Mouse (Mus musculus): ENCODE measurements around the gene Capn5. TPM values are rescaled to one million over a fixed set of nuclear protein-coding genes. Genes with fewer than 3 reads are reported as not detected.

Gene Capn5
- polyA plus RNA-seq, 1 experiment from 2014 or later: 18.7 TPM

DNA sequence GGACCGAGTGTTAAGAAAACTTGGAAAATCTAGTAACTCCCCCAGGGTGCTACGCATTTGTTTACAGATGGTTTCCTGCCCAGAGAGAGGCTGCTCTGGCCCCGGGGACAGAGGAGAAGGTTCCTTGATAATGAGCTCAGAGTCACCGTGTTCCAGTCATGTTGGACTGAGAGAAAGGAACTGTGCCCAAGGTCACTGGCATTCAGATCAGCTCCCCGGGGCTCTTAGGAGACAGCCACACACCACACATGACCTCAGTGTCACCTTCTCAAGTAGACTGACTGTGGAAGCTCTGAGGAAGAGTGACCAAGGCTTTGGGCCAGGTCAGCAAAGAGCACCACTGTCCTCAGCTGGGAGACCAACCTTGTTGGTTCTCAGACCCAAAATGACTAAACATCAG, 53.4 kb downstream of the Capn5 start:
- Histone ChIP-seq H3K4me1 (replicated peaks; ENCODE audit: control insufficient read depth, insufficient read depth, low read length) (peaks cover 6% of the 10 kb centered on the region; the same call in 1 of the 2 replicates), H3K27ac (ENCODE audit: low read length) (no peak overlapping the region), H3K36me3 (ENCODE audit: control insufficient read depth, insufficient read depth) (0 out of 2 replicates have a peak, but pooled peaks cover 5% of the 10 kb centered on the region), H3K27me3 (replicated peaks; ENCODE audit: control insufficient read depth, insufficient read depth, low read length) (no peaks in the 10 kb centered on the region), H3K9me3 (ENCODE audit: control insufficient read depth, low read length) (no peaks in the 10 kb centered on the region), H3K9ac (replicated peaks; ENCODE audit: low read depth, low read length) (no peak overlapping the region), H3K4me2 (ENCODE audit: low read length) (no peak overlapping the region), H3K4me3 (replicated peaks; ENCODE audit: low read length) (no peak overlapping the region)
- no peak for ATAC-seq
- 75% methylated on average over 5 of the region's 5 CpGs for WGBS

DNA sequence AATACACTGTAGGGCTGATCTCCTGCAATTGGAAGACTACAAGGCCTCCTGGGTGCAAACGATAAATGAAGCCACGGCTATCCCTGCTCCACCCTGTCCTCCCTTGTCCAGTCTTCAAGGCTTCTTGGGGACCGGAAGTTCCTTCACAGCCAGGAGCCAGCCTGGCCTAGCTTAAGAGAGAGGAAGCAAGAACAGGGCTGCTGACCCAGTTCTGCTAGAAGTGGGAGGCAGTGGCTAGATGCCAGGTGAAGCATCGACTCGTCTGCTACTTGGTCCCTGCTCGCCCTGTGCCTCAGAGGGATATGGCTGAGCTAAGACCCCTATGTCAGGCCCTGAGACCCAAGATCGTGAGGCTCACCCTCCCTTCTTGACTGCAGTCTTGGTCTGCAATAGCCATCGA, 56.4 kb downstream of the Capn5 start:
- Histone ChIP-seq H3K9ac (replicated peaks; ENCODE audit: low read depth, low read length) (no peak overlapping the region), H3K36me3 (ENCODE audit: control insufficient read depth, insufficient read depth) (no peaks in the 10 kb centered on the region), H3K27me3 (replicated peaks; ENCODE audit: control insufficient read depth, insufficient read depth, low read length) (no peaks in the 10 kb centered on the region), H3K4me1 (replicated peaks; ENCODE audit: control insufficient read depth, insufficient read depth, low read length) (peaks cover 9% of the 10 kb centered on the region; the same call in 1 of the 2 replicates), H3K4me3 (replicated peaks; ENCODE audit: low read length) (no peak overlapping the region), H3K4me2 (ENCODE audit: low read length) (no peak overlapping the region), H3K9me3 (ENCODE audit: control insufficient read depth, low read length) (no peaks in the 10 kb centered on the region), H3K27ac (ENCODE audit: low read length) (no peak overlapping the region)
- WGBS: 82% methylated on average over 8 of the region's 8 CpGs
- ATAC-seq: no peak

DNA sequence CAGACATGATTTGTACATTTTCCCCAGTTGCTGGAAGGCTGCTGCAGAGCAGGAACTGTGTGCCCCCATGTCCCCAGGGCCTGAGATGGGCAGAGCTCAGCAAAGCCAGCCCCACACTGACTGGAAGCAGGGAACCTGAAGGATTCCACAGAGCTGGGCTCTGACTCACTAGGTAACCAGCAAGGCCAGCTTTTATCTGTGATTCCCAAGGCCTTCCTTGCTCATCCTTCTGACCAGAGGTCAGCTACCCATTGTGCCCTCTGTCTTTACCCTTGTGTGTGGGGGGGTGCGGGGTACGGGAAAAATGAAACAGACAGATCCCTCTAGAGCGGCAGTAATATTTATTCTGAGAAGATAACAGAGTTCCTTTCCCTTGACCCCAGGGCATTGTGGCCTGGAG, 56.8 kb downstream of the Capn5 start:
- H3K4me3 ChIP-seq (replicated peaks; ENCODE audit: low read length): no peak overlapping the region
- H3K27me3 ChIP-seq (replicated peaks; ENCODE audit: control insufficient read depth, insufficient read depth, low read length): no peaks in the 10 kb centered on the region
- no peak overlapping the region for H3K27ac ChIP-seq (ENCODE audit: low read length)
- peaks cover 9% of the 10 kb centered on the region; the same call in 1 of the 2 replicates for H3K4me1 ChIP-seq (replicated peaks; ENCODE audit: control insufficient read depth, insufficient read depth, low read length)
- no peak for ATAC-seq
- 92% methylated on average over 3 of the region's 3 CpGs for WGBS
- no peaks in the 10 kb centered on the region for H3K9me3 ChIP-seq (ENCODE audit: control insufficient read depth, low read length)
- no peak overlapping the region for H3K4me2 ChIP-seq (ENCODE audit: low read length)
- no peaks in the 10 kb centered on the region for H3K36me3 ChIP-seq (ENCODE audit: control insufficient read depth, insufficient read depth)
- no peak overlapping the region for H3K9ac ChIP-seq (replicated peaks; ENCODE audit: low read depth, low read length)

DNA sequence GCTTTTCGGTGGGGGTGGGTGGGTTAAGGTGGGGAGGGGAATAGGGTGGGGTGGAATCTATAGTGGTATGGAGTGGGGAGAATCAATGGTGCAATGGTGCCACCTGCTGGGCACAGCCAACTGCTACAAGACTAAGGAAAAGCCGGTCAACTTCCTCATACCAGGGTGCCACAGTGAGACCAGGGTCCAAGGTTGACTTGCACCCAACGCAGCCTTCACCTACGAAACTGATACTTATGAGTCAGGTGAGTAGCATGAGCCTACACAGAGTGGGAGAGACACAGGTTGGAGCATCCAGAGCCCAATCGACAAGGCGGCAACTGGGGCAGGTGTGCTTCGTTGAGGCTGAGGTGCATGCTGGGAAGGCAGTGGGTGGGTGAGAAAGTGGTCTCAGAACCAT, 57.7 kb downstream of the Capn5 start:
- peak overlapping the region; percentile 21 for H3K4me3 ChIP-seq (replicated peaks; ENCODE audit: low read length)
- no peaks in the 10 kb centered on the region for H3K27me3 ChIP-seq (replicated peaks; ENCODE audit: control insufficient read depth, insufficient read depth, low read length)
- peak overlapping the region; percentile 23 for H3K9ac ChIP-seq (replicated peaks; ENCODE audit: low read depth, low read length)
- H3K4me1 ChIP-seq (replicated peaks; ENCODE audit: control insufficient read depth, insufficient read depth, low read length): peaks cover 9% of the 10 kb centered on the region; the same call in 1 of the 2 replicates
- peak overlapping the region; percentile 50 for H3K4me2 ChIP-seq (ENCODE audit: low read length)
- H3K36me3 ChIP-seq (ENCODE audit: control insufficient read depth, insufficient read depth): no peaks in the 10 kb centered on the region
- no peak overlapping the region for H3K27ac ChIP-seq (ENCODE audit: low read length)
- peak; percentile 79 for ATAC-seq
- WGBS: 3% methylated on average over 7 of the region's 7 CpGs
- H3K9me3 ChIP-seq (ENCODE audit: control insufficient read depth, low read length): no peaks in the 10 kb centered on the region

DNA sequence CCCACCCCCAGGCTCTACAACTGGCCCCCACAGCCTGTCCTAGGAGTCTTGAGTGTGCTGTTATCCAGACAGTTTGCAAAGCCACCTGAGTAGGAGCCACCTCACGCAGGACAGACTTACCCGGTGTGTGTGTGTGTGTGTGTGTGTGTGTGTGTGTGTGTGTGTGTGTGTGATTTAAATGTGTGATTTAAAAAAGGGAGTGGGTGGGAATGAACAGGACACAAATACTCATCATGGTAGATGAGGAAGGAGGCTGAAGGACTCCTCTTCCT, 58.2 kb downstream of the Capn5 start:
- Histone ChIP-seq H3K4me1 (replicated peaks; ENCODE audit: control insufficient read depth, insufficient read depth, low read length) (peaks cover 9% of the 10 kb centered on the region; the same call in 1 of the 2 replicates), H3K4me3 (replicated peaks; ENCODE audit: low read length) (no peak overlapping the region), H3K4me2 (ENCODE audit: low read length) (no peak overlapping the region; the same call in 1 of the 2 replicates), H3K9me3 (ENCODE audit: control insufficient read depth, low read length) (no peaks in the 10 kb centered on the region), H3K9ac (replicated peaks; ENCODE audit: low read depth, low read length) (no peak overlapping the region), H3K36me3 (ENCODE audit: control insufficient read depth, insufficient read depth) (no peaks in the 10 kb centered on the region), H3K27me3 (replicated peaks; ENCODE audit: control insufficient read depth, insufficient read depth, low read length) (no peaks in the 10 kb centered on the region), H3K27ac (ENCODE audit: low read length) (no peak overlapping the region)
- ATAC-seq: peak; percentile 41
- 58% methylated on average over 2 of the region's 2 CpGs for WGBS

DNA sequence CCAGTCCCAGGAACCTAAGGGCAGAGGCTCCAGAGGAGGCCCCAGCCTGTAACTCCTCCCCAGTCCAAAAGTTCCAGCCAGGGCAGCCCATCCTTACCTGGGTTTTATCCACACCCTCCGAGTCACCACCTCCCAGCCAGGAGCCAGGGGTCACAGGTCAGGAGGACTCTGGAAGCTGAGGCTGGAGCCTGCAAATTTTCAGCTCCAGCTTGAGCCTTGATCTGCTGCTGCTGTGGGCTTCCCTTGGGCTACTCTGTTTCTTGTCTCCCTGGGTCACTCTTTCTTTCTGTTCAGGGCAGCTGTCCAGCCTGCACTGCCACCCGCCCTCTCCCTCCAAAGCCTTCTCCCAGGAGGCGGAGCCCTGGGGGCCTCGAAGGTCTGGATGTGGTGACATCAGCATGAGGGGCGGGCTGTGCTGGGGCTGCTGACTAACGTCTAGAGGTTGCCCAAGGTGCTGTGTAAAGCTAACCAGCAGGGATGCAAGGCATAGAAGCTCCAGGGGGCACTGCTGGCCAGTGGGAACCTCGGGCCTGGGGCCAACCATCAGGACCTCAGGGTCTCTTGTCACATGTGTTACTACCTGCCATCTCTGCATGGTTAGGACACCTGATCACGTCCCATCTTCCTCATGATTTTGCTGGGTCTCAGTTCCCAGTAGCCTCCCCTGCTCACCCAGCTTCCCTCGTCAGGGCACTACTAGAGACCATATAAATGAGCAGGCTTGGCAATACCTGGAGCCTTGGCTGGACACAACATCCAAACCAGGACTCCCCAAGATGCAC, 58.7 kb downstream of the Capn5 start, which contains the start of gene Myo7a:
TSS of gene Myo7a (minus strand) at position 346 of the 782 bp plus-strand sequence.
- Histone ChIP-seq H3K27ac (ENCODE audit: low read length) (no peak within 1 kb of the TSS), H3K4me1 (replicated peaks; ENCODE audit: control insufficient read depth, insufficient read depth, low read length) (peaks cover 9% of the 10 kb centered on the region; the same call in 1 of the 2 replicates), H3K9ac (replicated peaks; ENCODE audit: low read depth, low read length) (peak within 1 kb of the TSS; percentile 23), H3K4me2 (ENCODE audit: low read length) (peak within 1 kb of the TSS; percentile 50), H3K9me3 (ENCODE audit: control insufficient read depth, low read length) (no peaks in the 10 kb centered on the region), H3K4me3 (replicated peaks; ENCODE audit: low read length) (peak within 1 kb of the TSS; percentile 21), H3K27me3 (replicated peaks; ENCODE audit: control insufficient read depth, insufficient read depth, low read length) (no peaks in the 10 kb centered on the region), H3K36me3 (ENCODE audit: control insufficient read depth, insufficient read depth) (no peaks in the 10 kb centered on the region)
- WGBS: 33% methylated on average over 9 of the region's 9 CpGs
- 0 out of 2 replicates have a peak, but pooled peaks have one; percentile 11 for ATAC-seq

DNA sequence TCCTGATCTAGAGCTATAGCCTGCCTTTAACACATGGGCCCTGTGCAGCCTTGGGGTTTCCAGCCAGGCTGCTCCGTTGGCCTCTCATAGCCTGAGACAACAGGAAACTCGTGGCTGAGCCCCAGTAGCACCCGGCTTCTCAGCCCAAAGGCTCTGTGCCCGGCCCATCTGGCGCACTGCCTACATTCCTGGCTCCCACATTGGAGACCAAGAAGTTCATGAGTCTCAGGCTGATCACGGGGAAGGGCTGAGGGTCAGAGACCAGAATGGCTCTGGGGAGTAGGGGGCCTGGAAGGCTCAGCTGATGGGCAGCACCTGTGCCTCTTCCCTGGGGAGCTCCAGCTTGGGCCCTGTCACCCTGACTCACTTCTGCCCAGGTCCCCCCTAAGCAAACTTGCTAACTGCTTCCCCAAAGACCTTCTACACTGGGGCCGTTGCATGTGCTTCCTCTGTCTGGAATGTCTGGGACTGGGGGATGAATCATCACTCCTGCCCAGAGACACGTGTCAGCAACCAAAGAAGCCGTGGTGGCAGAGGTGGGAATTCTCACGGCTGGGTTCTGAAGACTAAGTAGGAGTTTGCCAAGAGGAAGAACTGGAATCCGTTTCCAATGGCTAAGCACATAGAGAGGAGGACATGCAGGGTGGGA, 60.9 kb downstream of the Capn5 start:
- Histone ChIP-seq H3K36me3 (ENCODE audit: control insufficient read depth, insufficient read depth) (no peaks in the 10 kb centered on the region), H3K9ac (replicated peaks; ENCODE audit: low read depth, low read length) (no peak overlapping the region; the same call in 1 of the 2 replicates), H3K27me3 (replicated peaks; ENCODE audit: control insufficient read depth, insufficient read depth, low read length) (no peaks in the 10 kb centered on the region), H3K9me3 (ENCODE audit: control insufficient read depth, low read length) (no peaks in the 10 kb centered on the region), H3K4me3 (replicated peaks; ENCODE audit: low read length) (no peak overlapping the region), H3K4me1 (replicated peaks; ENCODE audit: control insufficient read depth, insufficient read depth, low read length) (peaks cover 9% of the 10 kb centered on the region; the same call in 1 of the 2 replicates), H3K4me2 (ENCODE audit: low read length) (no peak overlapping the region), H3K27ac (ENCODE audit: low read length) (no peak overlapping the region)
- ATAC-seq: no peak
- 66% methylated on average over 11 of the region's 11 CpGs for WGBS

DNA sequence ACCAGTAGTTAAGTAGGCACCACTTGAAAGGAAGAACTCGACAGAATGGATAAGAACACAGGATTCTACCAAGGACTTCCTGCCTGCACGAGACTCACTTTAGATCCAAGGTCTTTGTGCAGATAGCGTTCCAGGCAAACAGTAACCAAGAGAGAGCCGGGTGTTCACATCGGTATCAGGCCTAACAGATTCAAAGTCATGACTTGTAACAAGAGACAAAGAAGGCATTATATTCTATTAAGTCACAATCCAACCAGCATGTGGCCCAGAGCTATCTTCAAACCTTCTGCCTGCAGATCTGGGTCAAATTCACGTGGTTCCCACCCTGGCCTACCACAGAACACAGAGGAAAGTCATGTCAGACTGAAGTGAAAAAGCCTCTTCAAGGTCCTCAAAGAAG, 63.4 kb downstream of the Capn5 start:
- 68% methylated on average over 6 of the region's 6 CpGs for WGBS
- H3K9ac ChIP-seq (replicated peaks; ENCODE audit: low read depth, low read length): no peak overlapping the region
- H3K27ac ChIP-seq (ENCODE audit: low read length): no peak overlapping the region
- H3K27me3 ChIP-seq (replicated peaks; ENCODE audit: control insufficient read depth, insufficient read depth, low read length): peaks cover 2% of the 10 kb centered on the region; the same call in 1 of the 2 replicates
- ATAC-seq: no peak
- H3K9me3 ChIP-seq (ENCODE audit: control insufficient read depth, low read length): no peaks in the 10 kb centered on the region
- no peaks in the 10 kb centered on the region for H3K36me3 ChIP-seq (ENCODE audit: control insufficient read depth, insufficient read depth)
- H3K4me1 ChIP-seq (replicated peaks; ENCODE audit: control insufficient read depth, insufficient read depth, low read length): peaks cover 9% of the 10 kb centered on the region
- no peak overlapping the region for H3K4me2 ChIP-seq (ENCODE audit: low read length)
- no peak overlapping the region for H3K4me3 ChIP-seq (replicated peaks; ENCODE audit: low read length)

DNA sequence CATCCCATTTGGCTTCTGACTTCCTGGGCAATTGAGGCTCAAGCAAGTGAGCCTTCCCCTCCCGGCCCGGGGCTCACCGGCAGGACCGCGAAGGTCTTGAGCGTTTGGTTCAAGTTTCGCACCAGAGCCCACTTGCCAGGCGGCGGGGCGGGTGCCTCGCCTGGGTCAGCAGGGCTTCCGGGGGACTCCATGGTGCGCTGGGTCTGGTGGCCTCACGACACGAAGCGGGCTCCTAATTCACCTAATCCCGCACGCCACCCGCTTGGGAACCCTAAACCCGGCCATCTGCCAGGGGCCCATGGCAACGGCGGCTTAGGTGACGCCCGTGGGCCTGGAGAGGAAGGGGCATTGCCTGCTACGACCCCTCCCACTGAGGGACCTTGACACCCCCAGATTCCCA, 66.8 kb downstream of the Capn5 start:
- Histone ChIP-seq H3K27me3 (replicated peaks; ENCODE audit: control insufficient read depth, insufficient read depth, low read length) (peaks cover 2% of the 10 kb centered on the region; the same call in 1 of the 2 replicates), H3K4me2 (ENCODE audit: low read length) (peak overlapping the region; percentile 35), H3K36me3 (ENCODE audit: control insufficient read depth, insufficient read depth) (no peaks in the 10 kb centered on the region), H3K4me3 (replicated peaks; ENCODE audit: low read length) (no peak overlapping the region), H3K27ac (ENCODE audit: low read length) (no peak overlapping the region), H3K4me1 (replicated peaks; ENCODE audit: control insufficient read depth, insufficient read depth, low read length) (peaks cover 6% of the 10 kb centered on the region), H3K9me3 (ENCODE audit: control insufficient read depth, low read length) (no peaks in the 10 kb centered on the region), H3K9ac (replicated peaks; ENCODE audit: low read depth, low read length) (0 out of 2 replicates have a peak overlapping the region, but pooled peaks have one; percentile 25)
- 6% methylated on average over 25 of the region's 25 CpGs for WGBS
- no peak for ATAC-seq

All from forebrain, embryonic 16.5 days (tissue).